Mouse (Mus musculus): ENCODE results near the gene Stox1. TPM values are rescaled to one million over a fixed set of nuclear protein-coding genes. Genes with fewer than 3 reads are reported as not detected.
A peak's percentile ranks its signal among the peaks of the same experiment; 100 is the strongest.

Gene Stox1
- total RNA-seq, 2 experiments from 2014 or later, result 1.9 to 3.8 TPM

DNA sequence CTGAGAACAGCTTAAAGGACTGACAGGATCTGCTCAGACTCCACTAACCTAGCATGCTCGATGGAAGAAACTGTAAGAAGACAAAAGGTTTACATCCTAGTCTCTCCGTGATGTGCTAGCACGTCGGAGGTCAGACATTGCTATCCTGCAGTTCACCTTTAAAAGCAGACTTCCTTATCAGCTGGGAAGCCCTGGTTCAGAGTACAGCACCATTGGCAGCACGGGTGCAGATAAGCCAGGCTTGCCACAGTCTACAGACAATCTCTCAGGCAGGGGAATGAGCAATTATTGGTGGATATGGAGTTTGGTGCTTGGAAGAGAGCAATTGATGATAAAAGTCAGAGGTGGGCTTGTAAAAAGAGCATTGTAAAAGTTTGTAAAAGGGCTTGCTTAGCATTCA, 57.9 kb downstream of the Stox1 start:
- no peak for DNase-seq (ENCODE audit: low spot score in 2 of 2)

DNA sequence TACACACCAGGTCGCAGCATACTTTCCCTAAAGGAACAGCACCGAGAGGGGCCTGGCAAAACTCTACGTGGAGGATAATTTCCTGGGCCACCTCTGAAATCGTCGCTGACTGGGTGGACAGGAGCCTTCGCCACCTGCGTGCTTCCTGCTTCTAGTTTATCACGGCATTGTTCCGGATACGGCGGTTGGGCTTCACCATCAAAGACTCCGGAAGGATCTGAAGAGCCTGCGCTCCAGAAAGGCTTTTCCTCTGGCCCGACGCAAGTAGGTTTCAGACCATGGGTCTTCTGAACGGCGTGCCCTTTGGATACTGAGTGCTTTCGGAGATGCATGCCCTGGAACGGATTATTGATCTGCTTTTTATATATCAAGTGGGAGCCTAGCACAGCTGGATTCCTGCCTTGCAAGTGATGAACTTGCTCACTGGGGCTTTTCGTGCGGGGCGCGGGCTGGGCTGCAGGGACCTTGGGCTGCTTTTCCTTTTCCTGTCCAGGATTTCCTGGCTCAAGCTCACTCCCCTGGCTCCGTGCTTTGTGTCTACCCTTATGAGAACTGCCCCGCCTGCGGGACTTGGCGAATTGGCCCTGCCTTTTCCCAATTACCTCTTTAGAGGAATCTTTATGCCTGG, 60.9 kb downstream of the Stox1 start:
- DNase-seq (ENCODE audit: low spot score in 2 of 2), result no peak

DNA sequence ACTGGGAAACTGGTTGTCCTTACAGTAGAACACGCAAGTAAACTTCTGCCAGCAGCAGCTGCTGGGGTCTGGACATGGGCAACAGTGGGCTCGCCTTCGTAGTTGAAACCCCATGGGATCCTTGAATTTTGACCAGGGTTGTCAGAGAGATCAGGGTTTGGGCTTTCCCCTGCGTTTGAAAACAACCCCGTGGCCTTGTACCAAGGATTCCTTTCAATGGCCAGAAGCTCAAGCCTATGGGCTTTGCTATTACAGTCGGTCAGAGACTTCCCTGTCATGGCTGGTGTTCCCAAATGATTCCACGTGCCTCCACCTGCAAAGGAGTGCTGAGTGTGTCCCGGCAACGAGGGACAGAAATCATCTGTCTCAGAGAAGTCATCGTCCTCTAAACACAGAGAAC, 61.8 kb downstream of the Stox1 start:
- DNase-seq (ENCODE audit: low spot score in 2 of 2), result no peak

DNA sequence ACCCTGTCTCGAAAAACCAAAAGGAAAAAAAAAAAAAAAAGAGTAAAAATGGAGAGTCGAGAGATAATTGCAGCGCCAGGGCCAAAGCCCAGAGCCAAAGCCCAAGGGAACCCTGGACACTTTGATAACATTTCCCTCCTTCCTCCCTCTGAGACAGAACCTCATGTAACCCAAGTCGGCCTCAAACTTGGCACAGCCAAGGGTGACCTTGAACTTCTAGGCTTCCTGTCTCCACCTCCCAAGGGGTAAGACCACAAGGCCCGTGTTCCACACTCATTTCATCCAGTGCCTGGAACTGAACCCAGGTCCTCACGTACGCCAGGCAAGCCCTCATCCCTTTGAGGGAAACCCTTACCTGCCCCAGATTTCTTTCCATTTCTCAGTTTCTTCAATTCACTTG, 69.2 kb downstream of the Stox1 start:
- DNase-seq (ENCODE audit: low spot score in 2 of 2), result no peak

DNA sequence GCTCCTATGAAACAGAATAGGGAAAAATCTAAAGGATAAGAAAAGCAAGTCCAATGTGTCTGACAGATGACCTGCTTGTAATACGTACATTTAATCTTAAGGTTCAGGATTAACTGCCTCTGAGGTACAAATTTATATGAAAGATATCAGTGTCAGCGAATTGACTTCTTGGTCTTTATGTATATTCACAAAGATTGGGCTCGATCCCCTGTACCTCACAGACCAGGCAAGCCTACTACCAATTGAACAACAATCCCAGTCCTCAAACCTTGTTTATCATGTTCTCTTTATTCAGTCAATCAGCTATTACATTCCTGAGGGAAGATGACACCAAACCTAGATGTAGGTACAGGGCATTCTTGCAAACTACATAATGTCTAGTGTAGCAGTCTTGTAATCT, 74.0 kb downstream of the Stox1 start:
- DNase-seq (ENCODE audit: low spot score in 2 of 2), result no peak

DNA sequence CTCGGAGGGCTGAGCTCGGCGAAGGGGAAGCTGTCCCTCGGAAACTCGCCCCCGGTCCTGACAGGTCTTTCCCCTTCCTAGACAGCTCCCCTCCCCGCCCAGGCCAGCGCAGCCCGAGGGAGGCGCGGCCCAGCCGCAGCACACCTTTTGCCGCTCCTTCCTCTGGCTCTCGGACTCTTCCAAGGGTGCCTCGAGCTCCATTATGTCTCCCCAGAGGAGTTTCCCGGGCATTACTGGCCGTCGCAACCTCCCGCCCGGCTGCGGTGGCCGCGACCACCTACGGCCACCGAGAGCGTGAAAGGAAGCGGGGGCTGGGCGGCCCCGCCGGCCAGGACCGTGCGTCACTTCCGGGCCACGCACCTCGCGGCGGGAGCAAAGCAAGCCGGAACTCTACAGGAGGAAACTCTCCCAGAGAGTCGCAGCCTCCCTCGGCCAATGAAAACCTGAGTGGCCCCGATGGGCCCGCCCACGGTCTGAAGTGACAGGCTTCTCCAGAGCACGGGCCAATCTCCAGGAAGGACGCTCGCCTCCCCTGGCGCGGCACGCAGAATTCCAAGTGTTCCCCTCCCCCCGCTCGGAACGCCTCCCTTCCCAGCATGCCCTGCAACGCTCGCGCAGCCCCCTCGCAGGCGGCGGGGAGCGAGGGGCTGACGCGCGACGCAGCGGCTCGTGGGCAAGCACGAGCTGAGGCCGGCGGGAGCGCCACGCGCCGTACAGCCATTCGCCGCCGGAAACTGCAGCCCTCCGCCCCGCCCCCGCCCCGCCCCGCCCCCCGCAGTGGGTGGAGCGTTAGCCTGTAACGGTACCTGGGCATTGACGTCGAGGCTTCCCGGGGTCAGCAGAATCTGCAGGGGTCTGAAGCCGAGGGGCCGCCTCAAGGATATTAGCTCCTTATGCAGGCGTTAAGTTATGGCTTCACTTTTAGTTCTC, 74.8 kb downstream of the Stox1 start, which contains the start of gene Ddx50:
Gene Ddx50 (minus strand): TSS at position 338 of the 930 bp plus-strand sequence.
- peak; percentile 100 for DNase-seq (ENCODE audit: low spot score in 2 of 2)

DNA sequence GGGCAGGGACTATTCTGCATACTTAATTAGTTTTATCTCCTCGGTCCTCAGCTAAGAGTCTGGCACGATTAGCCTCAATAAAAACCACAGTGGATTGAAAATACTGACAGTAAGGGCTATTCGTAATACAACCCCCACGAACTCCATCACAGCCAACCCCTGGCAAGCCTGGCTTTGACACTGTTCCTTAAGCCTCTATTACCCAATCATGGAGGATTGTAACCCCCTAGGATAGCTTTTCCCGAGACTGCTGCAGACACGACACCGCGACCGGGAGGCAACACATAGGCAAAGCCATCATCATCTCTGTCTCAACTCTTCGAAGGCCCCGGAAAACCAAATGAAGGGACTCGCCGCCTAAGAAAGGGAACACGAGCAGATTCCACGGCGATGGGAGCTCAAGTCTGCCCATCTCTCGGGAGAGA, 75.6 kb downstream of the Stox1 start:
- peak; percentile 5 to 34 for DNase-seq (ENCODE audit: low spot score in 2 of 2)

Small RNA genes lying within 50 kb of the gene (microRNA-seq; reads per million reads assigned to microRNA genes)
- gene Mir7215, result 0 reads per million in 2 experiments

Other genes starting within 250 kb of the Stox1 start
- gene Vps26a, start 239.3 kb downstream of the Stox1 start, total RNA-seq (2021), result 10 to 100 TPM; 47.0 to 50.4 TPM
- 1 to 10 TPM; 3.8 to 5.8 TPM for gene Srgn, start 198.7 kb downstream of the Stox1 start, total RNA-seq (2021)
- 100 to 1,000 TPM; 206 to 215 TPM for gene Kif1bp, start 147.7 kb downstream of the Stox1 start, total RNA-seq (2021)
- 10 to 100 TPM; 18.3 to 22.7 TPM for gene Ddx21, start 123.8 kb downstream of the Stox1 start, total RNA-seq (2021)
- 10 to 100 TPM; 77.2 to 90.3 TPM for gene Ddx50, start 74.9 kb downstream of the Stox1 start, total RNA-seq (2021)
- 10 to 100 TPM; 54.4 to 56.6 TPM for gene Ccar1, start 66.2 kb upstream of the Stox1 start, total RNA-seq (2021)
- gene Tet1, start 182.9 kb upstream of the Stox1 start, total RNA-seq (2021), result 10 to 100 TPM in 1 of 2 experiments, 1 to 10 TPM in 1; 9.6 to 12.6 TPM
- gene Slc25a16, start 194.5 kb upstream of the Stox1 start, total RNA-seq (2021), result 10 to 100 TPM; 36.9 to 38.3 TPM
- gene Dna2, start 220.9 kb upstream of the Stox1 start, total RNA-seq (2021), result 1 to 10 TPM; 1.1 to 1.2 TPM

All from layer of hippocampus, adult 18-20 months (tissue).